Mouse (Mus musculus) ES-Bruce4 (cell line): Measurements from ENCODE around the gene Lamp5.

ENCODE experiments used
- EP300 ChIP-seq: IDR thresholded peaks from 2 replicates; pipeline ENCODE4 v1.6.1; 2011; ENCODE audit warnings: low read depth, low read length; ENCODE audit not compliant: insufficient read depth
- POLR2A ChIP-seq: IDR thresholded peaks from one replicate; pipeline ENCODE4 v1.8.1; 2011; ENCODE audit warnings: low read length; ENCODE audit not compliant: insufficient read depth

DNA sequence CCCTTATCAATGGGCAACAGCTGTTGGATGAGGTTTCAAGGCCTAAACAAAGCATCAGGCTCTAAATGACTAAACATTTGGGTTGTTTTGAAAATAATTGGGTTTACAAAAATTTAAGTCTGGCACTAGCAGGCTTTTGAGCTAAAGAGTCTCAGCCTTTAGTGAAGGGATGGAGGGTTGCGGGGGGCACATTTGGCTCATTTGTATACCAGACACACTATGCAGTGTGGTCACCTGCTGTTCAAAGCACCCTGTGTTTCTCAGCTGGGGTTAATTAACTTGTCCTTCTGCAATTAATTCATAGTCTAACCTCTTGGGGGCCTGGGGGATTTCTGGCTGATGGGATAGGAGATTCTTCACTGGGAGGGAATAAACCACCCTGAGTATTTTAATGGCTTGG, 12.3 kb downstream of the Lamp5 start:
- TF ChIP-seq EP300 (no peak), POLR2A (no peak)
